Mouse (Mus musculus): Measurements from ENCODE around the gene Lrrc47. TPM values are rescaled to one million over a fixed set of nuclear protein-coding genes. Genes with fewer than 3 reads are reported as not detected.

Gene Lrrc47
- polyA plus RNA-seq, 1 experiment from 2014 or later, result 34.4 TPM

- Histone ChIP-seq H3K9me3 (no peaks in the 10 kb centered on the region), H3K27me3 (peaks cover 56% of the 10 kb centered on the region), H3K4me3 (replicated peaks) (no peak overlapping the region), H3K4me1 (replicated peaks) (peaks cover 10% of the 10 kb centered on the region), H3K4me2 (no peak overlapping the region), H3K27ac (no peak overlapping the region), H3K9ac (replicated peaks) (no peak overlapping the region; the same call in 1 of the 2 replicates), H3K36me3 (peaks cover 36% of the 10 kb centered on the region)
- WGBS, result 24% methylated on average over 8 of the region's 8 CpGs
- ATAC-seq (ENCODE audit: insufficient number of reproducible peaks, insufficient read depth, low FRiP score, low TSS enrichment, low read depth), result no peak
These were observed 12.4 kb downstream of the Lrrc47 start for GRCm38 (mm10) chr4:154023754-154024601.

GRCm38 (mm10) chr4:154024729-154025521 is 13.4 kb downstream of the Lrrc47 start:
- H3K4me2 ChIP-seq, result peak overlapping the region; percentile 67
- peak overlapping the region; percentile 40 for H3K4me3 ChIP-seq (replicated peaks)
- ATAC-seq (ENCODE audit: insufficient number of reproducible peaks, insufficient read depth, low FRiP score, low TSS enrichment, low read depth), result no peak
- peaks cover 10% of the 10 kb centered on the region for H3K4me1 ChIP-seq (replicated peaks)
- 39% methylated on average over 17 of the region's 17 CpGs for WGBS
- H3K9me3 ChIP-seq, result no peaks in the 10 kb centered on the region
- H3K9ac ChIP-seq (replicated peaks), result no peak overlapping the region; the same call in 1 of the 2 replicates
- H3K36me3 ChIP-seq, result peaks cover 26% of the 10 kb centered on the region
- no peak overlapping the region for H3K27ac ChIP-seq
- H3K27me3 ChIP-seq, result peaks cover 56% of the 10 kb centered on the region

GRCm38 (mm10) chr4:154025641-154026440 is 14.3 kb downstream of the Lrrc47 start, which contains the start of gene Smim1:
Gene Smim1, minus strand, starts transcription at chr4:154026230.
- peaks cover 17% of the 10 kb centered on the region for H3K36me3 ChIP-seq
- peaks cover 10% of the 10 kb centered on the region for H3K4me1 ChIP-seq (replicated peaks)
- no peaks in the 10 kb centered on the region for H3K9me3 ChIP-seq
- H3K27ac ChIP-seq, result no peak within 1 kb of the TSS
- under 1% methylated on average over 33 of the region's 33 CpGs for WGBS
- H3K4me3 ChIP-seq (replicated peaks), result peak within 1 kb of the TSS; percentile 40
- peaks cover 56% of the 10 kb centered on the region for H3K27me3 ChIP-seq
- peak within 1 kb of the TSS; percentile 67 for H3K4me2 ChIP-seq
- H3K9ac ChIP-seq (replicated peaks), result peak within 1 kb of the TSS; percentile 58
- ATAC-seq (ENCODE audit: insufficient number of reproducible peaks, insufficient read depth, low FRiP score, low TSS enrichment, low read depth), result peak; percentile 15; the same call in 1 of the 2 replicates

GRCm38 (mm10) chr4:154026441-154026761 is 14.9 kb downstream of the Lrrc47 start:
- ATAC-seq (ENCODE audit: insufficient number of reproducible peaks, insufficient read depth, low FRiP score, low TSS enrichment, low read depth), result no peak
- Histone ChIP-seq H3K27ac (no peak overlapping the region), H3K9ac (replicated peaks) (no peak overlapping the region), H3K4me2 (peak overlapping the region; percentile 67), H3K4me3 (replicated peaks) (peak overlapping the region; percentile 40), H3K4me1 (replicated peaks) (peaks cover 10% of the 10 kb centered on the region), H3K27me3 (peaks cover 56% of the 10 kb centered on the region), H3K36me3 (peaks cover 11% of the 10 kb centered on the region), H3K9me3 (no peaks in the 10 kb centered on the region)
- 35% methylated on average over 2 of the region's 2 CpGs for WGBS

GRCm38 (mm10) chr4:154028066-154028465 is 16.5 kb downstream of the Lrrc47 start:
- Histone ChIP-seq H3K27me3 (peaks cover 52% of the 10 kb centered on the region), H3K9ac (replicated peaks) (no peak overlapping the region)
- ATAC-seq (ENCODE audit: insufficient number of reproducible peaks, insufficient read depth, low FRiP score, low TSS enrichment, low read depth), result no peak

GRCm38 (mm10) chr4:154028646-154029045 is 17.1 kb downstream of the Lrrc47 start:
- Histone ChIP-seq H3K9ac (replicated peaks) (no peak overlapping the region), H3K27me3 (peaks cover 49% of the 10 kb centered on the region), H3K36me3 (no peaks in the 10 kb centered on the region), H3K4me3 (replicated peaks) (no peak overlapping the region), H3K4me2 (no peak overlapping the region), H3K4me1 (replicated peaks) (peaks cover 10% of the 10 kb centered on the region), H3K9me3 (no peaks in the 10 kb centered on the region), H3K27ac (no peak overlapping the region)
- ATAC-seq (ENCODE audit: insufficient number of reproducible peaks, insufficient read depth, low FRiP score, low TSS enrichment, low read depth), result no peak

More at GRCm38 (mm10) chr4:154028066-154028465, 16.5 kb downstream of the Lrrc47 start:
- no peak overlapping the region for H3K27ac ChIP-seq
- H3K4me3 ChIP-seq (replicated peaks), result no peak overlapping the region
- no peaks in the 10 kb centered on the region for H3K36me3 ChIP-seq
- H3K9me3 ChIP-seq, result no peaks in the 10 kb centered on the region
- WGBS, result 80% methylated on average over 7 of the region's 7 CpGs
- no peak overlapping the region for H3K4me2 ChIP-seq
- peaks cover 10% of the 10 kb centered on the region for H3K4me1 ChIP-seq (replicated peaks)

GRCm38 (mm10) chr4:154037123-154037522 is 25.6 kb downstream of the Lrrc47 start:
- Histone ChIP-seq H3K9me3 (no peaks in the 10 kb centered on the region), H3K9ac (replicated peaks) (no peak overlapping the region), H3K27me3 (peaks cover 32% of the 10 kb centered on the region), H3K4me2 (no peak overlapping the region), H3K4me1 (replicated peaks) (no peaks in the 10 kb centered on the region), H3K27ac (no peak overlapping the region), H3K36me3 (no peaks in the 10 kb centered on the region), H3K4me3 (replicated peaks) (no peak overlapping the region)
- ATAC-seq (ENCODE audit: insufficient number of reproducible peaks, insufficient read depth, low FRiP score, low TSS enrichment, low read depth), result no peak
- WGBS, result 40% methylated on average over 3 of the region's 3 CpGs

- Histone ChIP-seq H3K36me3 (no peaks in the 10 kb centered on the region), H3K27me3 (peaks cover 5% of the 10 kb centered on the region; the same call in 1 of the 2 replicates), H3K27ac (no peak within 1 kb of the TSS), H3K9ac (replicated peaks) (no peak within 1 kb of the TSS), H3K4me1 (replicated peaks) (no peaks in the 10 kb centered on the region), H3K4me2 (no peak within 1 kb of the TSS), H3K9me3 (no peaks in the 10 kb centered on the region), H3K4me3 (replicated peaks) (no peak within 1 kb of the TSS)
- no peak for ATAC-seq (ENCODE audit: insufficient number of reproducible peaks, insufficient read depth, low FRiP score, low TSS enrichment, low read depth)
- WGBS, result 84% methylated on average over 9 of the region's 9 CpGs
These were observed 31.0 kb downstream of the Lrrc47 start, which contains the start of gene Ccdc27 for GRCm38 (mm10) chr4:154042577-154042976. Gene Ccdc27, minus strand, starts transcription at chr4:154042677.

GRCm38 (mm10) chr4:154045837-154046236 is 34.3 kb downstream of the Lrrc47 start:
- Histone ChIP-seq H3K4me3 (replicated peaks) (no peak overlapping the region), H3K4me1 (replicated peaks) (no peaks in the 10 kb centered on the region), H3K27ac (no peak overlapping the region), H3K9ac (replicated peaks) (no peak overlapping the region), H3K27me3 (peaks cover 3% of the 10 kb centered on the region; the same call in 1 of the 2 replicates), H3K4me2 (no peak overlapping the region), H3K9me3 (no peaks in the 10 kb centered on the region), H3K36me3 (no peaks in the 10 kb centered on the region)
- no peak for ATAC-seq (ENCODE audit: insufficient number of reproducible peaks, insufficient read depth, low FRiP score, low TSS enrichment, low read depth)
- 65% methylated on average over 5 of the region's 5 CpGs for WGBS

- 86% methylated on average over 3 of the region's 3 CpGs for WGBS
- Histone ChIP-seq H3K4me3 (replicated peaks) (no peak overlapping the region), H3K27ac (no peak overlapping the region), H3K36me3 (no peaks in the 10 kb centered on the region), H3K4me2 (no peak overlapping the region), H3K9ac (replicated peaks) (no peak overlapping the region), H3K9me3 (no peaks in the 10 kb centered on the region), H3K4me1 (replicated peaks) (no peaks in the 10 kb centered on the region), H3K27me3 (no peaks in the 10 kb centered on the region)
- no peak for ATAC-seq (ENCODE audit: insufficient number of reproducible peaks, insufficient read depth, low FRiP score, low TSS enrichment, low read depth)
These were observed 39.9 kb downstream of the Lrrc47 start for GRCm38 (mm10) chr4:154051401-154051800.
